Mouse (Mus musculus) hematopoietic stem cell, adult 5-6 weeks (primary cell): ENCODE results near the gene Olfr507. TPM values are rescaled to one million over a fixed set of nuclear protein-coding genes. Genes with fewer than 3 reads are reported as not detected.
"Not testable (repeated sequence)": the region's sequence is repeated elsewhere in the genome, so short reads cannot be mapped to it uniquely, and the experiment has no call there.

Source experiments
- ATAC-seq, 2 experiments: fragments of 125-278 bp in 1 of 2; replicated peaks in 1 of 2; 2 replicates each; pipeline ENCODE4 v1.8.0; 2016 to 2017; ENCODE audit warnings: inconsistent platforms in 2 of 2, mild to moderate bottlenecking in 2 of 2, moderate number of reproducible peaks in 2 of 2, low read depth in 1 of 2, moderate TSS enrichment in 1 of 2; ENCODE audit not compliant: low FRiP score in 2 of 2, poor library complexity in 2 of 2, severe bottlenecking in 2 of 2, insufficient read depth in 1 of 2, low TSS enrichment in 1 of 2
- total RNA-seq: library from RNA; stranded (forward); fragments of 172-1452, 232-1000 nt; gene quantifications from 2 replicates; pipeline ENCODE4 v1.2.3, GENCODE M21; 2017

Olfr507 gene
- total RNA-seq: not detected in 2 replicates

DNA sequence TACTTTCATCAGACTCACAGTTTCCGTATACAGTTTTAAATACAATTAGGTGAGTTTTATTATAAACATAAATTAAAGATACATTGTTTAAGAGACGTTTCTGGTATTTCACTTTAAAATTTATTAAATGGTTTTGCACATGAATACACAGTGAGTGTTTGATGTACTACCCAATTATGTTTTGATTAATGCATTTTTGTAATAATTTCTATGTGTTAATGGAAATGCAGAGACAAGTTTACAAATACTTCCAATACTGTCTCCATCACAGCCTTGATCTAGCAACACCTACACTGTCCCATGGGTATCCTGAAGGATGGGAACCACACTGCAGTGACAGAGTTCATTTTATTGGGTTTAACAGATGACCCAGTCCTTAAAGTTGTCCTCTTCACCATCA, at the start of gene Olfr507:
TSS of gene Olfr507 (plus strand) at position 301 of the 400 bp plus-strand sequence.
- ATAC-seq: no peak

DNA sequence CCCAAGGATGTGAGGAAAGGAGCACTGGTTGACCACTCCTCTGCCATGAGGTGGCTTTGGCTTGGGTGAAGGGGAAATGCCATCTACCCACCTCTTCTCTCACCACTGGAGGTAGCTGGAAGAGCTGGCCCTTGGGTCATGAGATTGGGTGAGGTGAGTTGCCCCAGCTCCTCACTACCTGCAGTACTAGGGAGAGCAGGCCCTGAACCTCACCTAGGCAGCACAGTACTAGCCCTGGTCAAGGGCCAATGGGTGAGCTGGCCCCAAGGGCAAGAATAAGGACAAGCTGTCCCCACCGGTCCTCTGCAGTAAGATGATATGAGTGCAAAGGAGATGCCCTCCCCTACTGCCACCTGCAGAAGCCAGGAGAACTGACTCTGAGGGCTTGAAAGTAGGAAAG, 31.8 kb upstream of the Olfr507 start:
- ATAC-seq: no peak

DNA sequence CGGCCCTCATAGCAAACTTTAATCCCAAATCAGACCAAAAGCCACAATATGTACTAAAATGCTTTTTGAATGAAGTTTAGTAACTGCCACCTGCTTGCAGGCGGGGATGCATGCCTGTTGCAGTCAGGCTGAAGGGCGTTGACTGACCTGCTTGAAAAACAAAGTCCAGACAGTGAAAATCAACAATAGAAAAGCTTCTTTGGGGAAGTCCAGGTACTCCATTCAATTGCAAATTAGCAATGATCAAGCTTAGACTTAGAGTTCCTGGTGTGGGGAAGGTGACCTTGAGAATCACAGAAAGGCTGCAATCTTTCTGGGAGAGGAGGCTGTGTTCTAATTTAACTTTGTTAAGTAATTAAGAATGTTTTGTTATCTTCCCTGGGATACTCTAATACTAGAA, 19.7 kb upstream of the Olfr507 start:
- ATAC-seq: not testable (repeated sequence)

DNA sequence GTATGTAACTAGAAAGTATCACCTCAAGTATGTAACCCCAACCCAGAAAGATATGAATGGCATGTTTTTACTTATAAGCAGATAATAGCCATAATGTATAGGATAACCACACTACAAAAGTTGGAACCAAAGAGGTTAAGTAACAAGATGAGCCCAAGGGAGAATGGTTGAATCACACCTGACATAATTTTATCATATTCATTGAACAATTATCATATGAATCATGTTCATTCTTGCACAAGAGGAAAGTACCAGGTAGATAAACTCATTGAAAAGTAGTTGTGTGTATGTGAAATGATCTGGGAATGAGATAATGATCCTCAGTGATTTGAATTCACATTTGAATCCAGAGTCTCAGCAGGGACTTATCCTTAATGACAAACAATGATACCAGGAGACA, 11.1 kb upstream of the Olfr507 start, which contains the start of gene Olfr506:
TSS of gene Olfr506 (plus strand) at position 301 of the 400 bp plus-strand sequence.
- ATAC-seq: no peak

DNA sequence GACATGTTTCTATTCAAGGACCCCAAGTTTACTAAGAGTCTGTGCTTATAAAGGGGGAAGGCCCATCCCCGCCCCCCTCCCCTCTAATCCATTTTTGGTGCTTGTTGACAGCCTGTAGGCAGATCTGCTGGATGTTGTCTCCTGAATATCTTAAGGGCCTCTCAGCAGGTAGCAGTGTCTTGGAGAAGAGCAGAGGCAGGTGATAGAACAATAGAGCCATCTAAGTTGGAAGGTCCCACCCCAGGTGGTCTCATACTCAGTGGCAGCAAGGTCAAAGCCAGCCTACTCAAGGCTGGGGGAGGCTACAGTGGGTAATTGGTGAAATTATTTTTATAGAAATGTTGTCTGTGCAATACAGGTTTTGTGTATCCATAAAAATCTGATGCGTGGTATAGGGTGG, 7.5 kb upstream of the Olfr507 start:
- no peak for ATAC-seq

DNA sequence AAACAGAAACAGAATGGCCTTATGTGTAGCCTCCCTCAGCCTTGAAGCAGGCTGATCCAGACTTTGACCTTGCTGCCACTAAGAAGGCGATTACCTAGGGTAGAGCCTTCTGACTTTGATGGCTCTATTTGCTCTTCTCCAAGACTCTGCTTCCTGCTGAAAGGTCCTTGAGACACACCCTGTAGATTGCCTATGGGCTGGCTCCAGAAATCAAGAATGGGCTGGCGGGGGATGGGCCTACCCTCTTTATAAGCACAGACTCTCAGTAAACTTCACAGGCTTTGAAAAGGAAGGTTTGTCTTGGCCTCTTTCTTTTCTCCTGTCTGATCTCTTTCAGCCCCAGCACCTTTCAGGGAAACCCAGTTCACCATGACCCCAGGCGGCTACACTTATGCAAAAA, 4.8 kb upstream of the Olfr507 start:
- ATAC-seq: not testable (repeated sequence)

DNA sequence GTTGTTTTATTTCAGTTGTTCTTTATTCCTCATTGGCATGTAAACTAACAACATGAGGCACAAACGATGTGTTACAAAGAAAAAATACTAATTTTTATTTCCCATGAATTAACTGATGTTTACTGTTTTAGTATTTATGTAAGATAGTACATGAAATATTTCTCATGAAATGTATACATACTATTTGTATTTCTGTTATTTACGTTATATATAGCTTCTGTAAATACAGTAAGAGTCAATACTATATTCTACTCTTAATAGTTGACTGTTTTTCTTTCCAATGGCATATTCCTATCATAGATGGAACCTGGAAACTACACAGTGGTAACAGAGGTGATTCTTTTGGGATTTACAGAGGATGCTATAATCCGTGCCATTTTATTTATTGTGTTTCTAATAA, 8.1 kb downstream of the Olfr507 start, which contains the start of gene Olfr508:
TSS of gene Olfr508 (plus strand) at position 301 of the 400 bp plus-strand sequence.
- ATAC-seq: no peak

DNA sequence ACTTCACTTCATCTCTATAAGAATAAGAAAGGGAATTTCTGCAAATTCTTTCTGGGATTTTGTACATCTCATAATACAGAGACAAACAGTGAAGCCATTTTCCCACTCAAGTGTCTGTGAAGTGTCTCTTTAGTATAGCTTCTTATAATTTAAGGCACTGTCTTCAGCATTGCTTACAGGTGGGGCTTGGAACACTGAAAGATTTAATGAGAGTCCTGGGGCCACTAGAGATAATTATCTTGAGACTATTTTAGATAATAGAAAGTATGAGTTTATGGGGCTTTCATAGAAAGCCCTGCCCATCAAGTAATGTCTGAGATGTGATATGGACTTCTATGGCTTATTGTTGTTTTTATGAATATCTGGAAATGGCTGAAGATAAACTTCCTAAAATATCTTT, 30.2 kb downstream of the Olfr507 start, which contains the start of gene Olfr509:
TSS of gene Olfr509 (minus strand) at position 101 of the 400 bp plus-strand sequence.
- ATAC-seq: no peak

DNA sequence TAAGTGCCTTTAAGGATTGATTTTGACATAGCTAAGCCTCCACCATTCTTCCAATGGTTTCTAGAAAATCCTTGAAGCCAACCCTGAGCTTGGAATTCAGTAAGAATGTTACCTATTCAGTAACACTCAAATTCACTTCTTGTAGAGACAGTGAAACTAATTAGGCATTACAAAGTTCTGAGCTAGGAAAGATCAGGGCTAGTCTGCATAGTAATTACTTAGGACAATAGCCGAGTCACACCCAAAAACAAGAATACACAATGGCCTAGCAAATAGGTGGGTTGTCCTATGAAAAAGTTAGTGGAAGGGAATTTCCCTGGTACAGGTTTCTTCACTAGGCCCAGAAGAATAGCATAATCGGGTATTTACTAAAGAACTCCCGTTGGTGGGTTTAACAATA, 40.8 kb downstream of the Olfr507 start:
- no peak for ATAC-seq

DNA sequence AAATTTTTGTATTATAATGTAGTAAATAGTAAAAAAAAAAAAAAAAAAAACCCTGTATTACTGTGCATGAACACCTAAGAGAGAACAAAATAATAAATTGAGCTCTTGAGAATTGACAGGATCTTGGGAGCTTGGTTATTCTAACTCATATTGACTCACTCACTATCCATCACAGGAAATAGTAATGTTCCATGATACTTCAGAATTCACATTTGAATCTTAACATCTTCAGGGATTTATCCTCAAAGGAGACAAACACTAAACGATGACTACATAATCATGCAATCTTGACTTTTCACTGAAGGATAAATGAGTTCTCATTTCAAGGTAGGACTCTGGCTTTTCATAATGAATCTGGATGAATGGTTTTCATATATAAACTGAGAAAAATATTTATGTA, 44.5 kb downstream of the Olfr507 start, which contains the start of gene Olfr510:
TSS of gene Olfr510 (plus strand) at position 301 of the 400 bp plus-strand sequence.
- ATAC-seq: no peak

DNA sequence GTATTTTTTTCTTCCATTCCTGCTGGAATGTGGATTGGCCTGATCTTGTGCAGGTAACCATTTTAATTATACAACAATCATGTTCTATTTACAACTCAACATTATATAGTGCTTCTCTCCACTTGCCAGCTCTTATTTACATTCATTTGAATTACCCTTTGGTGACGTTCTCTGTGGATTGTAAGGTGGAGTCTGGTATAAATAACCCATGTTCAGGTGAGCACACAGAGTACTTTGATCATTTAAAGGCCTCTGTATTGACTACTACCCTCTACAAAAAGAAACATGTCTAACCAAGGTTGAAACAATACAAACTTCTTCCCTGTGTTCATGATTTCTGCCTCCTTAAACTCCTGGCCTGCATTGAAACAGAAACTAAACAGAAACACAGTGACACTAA, 49.4 kb downstream of the Olfr507 start:
- no peak for ATAC-seq

Other genes starting within 250 kb of the Olfr507 start
- gene Olfr495, start 228.6 kb upstream of the Olfr507 start, total RNA-seq: not detected in 2 replicates
- gene Olfr497, start 201.4 kb upstream of the Olfr507 start, total RNA-seq: not detected in 2 replicates
- gene Olfr498, start 156.5 kb upstream of the Olfr507 start, total RNA-seq: not detected in 2 replicates
- gene Olfr502, start 96.7 kb upstream of the Olfr507 start, total RNA-seq: not detected in 2 replicates
- not detected in 2 replicates for gene Olfr503, start 77.3 kb upstream of the Olfr507 start, total RNA-seq
- gene Olfr504, start 56.0 kb upstream of the Olfr507 start, total RNA-seq: not detected in 2 replicates
- gene Olfr506, start 11.0 kb upstream of the Olfr507 start, total RNA-seq: not detected in 2 replicates
- gene Olfr508, start 8.2 kb downstream of the Olfr507 start, total RNA-seq: not detected in 2 replicates
- gene Olfr509, start 30.1 kb downstream of the Olfr507 start, total RNA-seq: not detected in 2 replicates
- gene Olfr510, start 44.6 kb downstream of the Olfr507 start, total RNA-seq: not detected in 2 replicates
- gene Olfr512, start 91.5 kb downstream of the Olfr507 start, total RNA-seq: not detected in 2 replicates
- gene Olfr513, start 129.2 kb downstream of the Olfr507 start, total RNA-seq: not detected in 2 replicates
- gene Olfr514, start 204.2 kb downstream of the Olfr507 start, total RNA-seq: not detected in 2 replicates
- not detected in 2 replicates for gene Olfr516, start 228.7 kb downstream of the Olfr507 start, total RNA-seq